27 mouse cellular contexts compared by ENCODE assay signal in genomic region chr5:121407856-121408255, GRCm38 (mm10). TPM values are rescaled to one million over a fixed set of nuclear protein-coding genes. Genes with fewer than 3 reads are reported as not detected.
DNase-seq lines count a peak whose midpoint lies in the region; ATAC-seq and TF ChIP-seq lines count a peak whose summit lies in the region.
"Had no signal": no experiment of that assay in that cellular context is flagged by ENCODE, and none has a peak within 500 bp of the region (broad histone marks: within the 10 kb centered on the region; RNA-seq: fewer than 3 reads in every experiment).

No protein-coding gene starts in this region.

- H3K36me3 ChIP-seq in liver, adult 2 months (ENCODE audit: control insufficient read depth, insufficient read depth, low read length), result peaks cover 12% of the 10 kb centered on the region
- peaks cover 46% of the 10 kb centered on the region for H3K36me3 ChIP-seq in liver, postnatal 0 days (replicated peaks; ENCODE audit: insufficient read depth, low read length)

- no peak overlapping the region for H3K4me2 ChIP-seq in liver, postnatal 0 days (ENCODE audit: low read depth, low read length)
- H3K4me2 ChIP-seq: embryonic facial prominence, embryonic 15.5 days; forebrain, embryonic 13.5 days; limb, embryonic 13.5 days; liver, embryonic 12.5 days; midbrain, embryonic 13.5 days had no signal

- no peak for TF ChIP-seq CTCF in gastrocnemius, adult 2 months (IDR thresholded peaks at IDR 0.05)
- TF ChIP-seq CTCF in liver, adult 2 months (IDR thresholded peaks at IDR 0.05; ENCODE audit: low read depth, low read length), result no peak
- no peak for TF ChIP-seq CTCF in liver, postnatal 0 days (IDR thresholded peaks at IDR 0.05; ENCODE audit: low read depth)

- intact Hi-C loops in gastrocnemius, adult 2 months (cut with DNase I), result no loop called here

- no peaks in the 10 kb centered on the region for H3K27me3 ChIP-seq in liver, adult 2 months (ENCODE audit: control insufficient read depth, insufficient read depth, low read length)
- no peaks in the 10 kb centered on the region for H3K27me3 ChIP-seq in liver, postnatal 0 days (ENCODE audit: insufficient read depth, low read length)
- H3K27me3 ChIP-seq: embryonic facial prominence, embryonic 15.5 days; forebrain, embryonic 13.5 days; limb, embryonic 13.5 days; liver, embryonic 12.5 days; megakaryocyte, embryonic 14.5 days; midbrain, embryonic 13.5 days had no signal

- WGBS in liver, adult 2 months, result 30% methylated on average over 8 of the region's 8 CpGs
- WGBS in liver, postnatal 0 days (ENCODE audit: insufficient replicate concordance), result 77% methylated on average over 8 of the region's 8 CpGs

- H3K79me2 ChIP-seq in liver, adult 2 months (ENCODE audit: control insufficient read depth, insufficient read depth, low read length), result peaks cover 21% of the 10 kb centered on the region; the same call in 1 of the 2 replicates

- H3K27ac ChIP-seq in gastrocnemius, adult 2 months, result peak overlapping the region; percentile 12; the same call in 1 of the 2 replicates
- H3K27ac ChIP-seq in liver, adult 2 months (replicated peaks; ENCODE audit: insufficient read depth, low read depth, low read length), result peak overlapping the region; percentile 38
- no peak overlapping the region for H3K27ac ChIP-seq in liver, postnatal 0 days (ENCODE audit: low read depth)
- H3K27ac ChIP-seq: embryonic facial prominence, embryonic 10.5 days; embryonic facial prominence, embryonic 15.5 days; forebrain, embryonic 13.5 days; limb, embryonic 13.5 days; liver, embryonic 12.5 days; midbrain, embryonic 13.5 days had no signal

- H3K9me3 ChIP-seq in liver, postnatal 0 days (ENCODE audit: low read length), result no peaks in the 10 kb centered on the region
- H3K9me3 ChIP-seq: embryonic facial prominence, embryonic 10.5 days; embryonic facial prominence, embryonic 15.5 days; forebrain, embryonic 13.5 days; limb, embryonic 13.5 days; liver, embryonic 12.5 days; megakaryocyte, embryonic 14.5 days; midbrain, embryonic 13.5 days had no signal

- ATAC-seq in liver, postnatal 0 days, result no peak
- ATAC-seq: CD4-positive, CD25-positive, alpha-beta regulatory T cell, adult 4 months; forebrain, embryonic 13.5 days; hindbrain, embryonic 16.5 days; intestine, embryonic 16.5 days; liver, embryonic 12.5 days; lung, postnatal 0 days; midbrain, embryonic 13.5 days had no signal

- DNase-seq in gastrocnemius, adult 2 months, result peak; percentile 39
- DNase-seq in gastrocnemius, adult 8-10 months (ENCODE audit: low spot score in 2 of 2), result no peak
- peak; percentile 31 for DNase-seq in kidney, adult 18-20 months
- DNase-seq in kidney, postnatal 14 days, result no peak
- peak; percentile 96 for DNase-seq in liver, adult 2 months (ENCODE audit: extremely low read depth, low read depth, low spot score)
- no peak for DNase-seq in liver, postnatal 0 days
- peak; percentile 58 to 69 for DNase-seq in kidney, postnatal 36 days
- no peak for DNase-seq in layer of hippocampus, adult 11-12 months (ENCODE audit: low spot score)
- DNase-seq: cerebellum, adult 8-10 months; cerebellum, postnatal 25 days; gastrocnemius, postnatal 36 days; lung, adult 18-20 months; lung, postnatal 4 days; thymus, adult 2 months; thymus, postnatal 36 days had no signal

- TF ChIP-seq POLR2A in liver, adult 2 months (IDR thresholded peaks at IDR 0.05; ENCODE audit: extremely low read depth, insufficient read depth, low read length), result no peak

- no peak overlapping the region for H3K9ac ChIP-seq in liver, adult 2 months (ENCODE audit: low read depth, low read length)
- H3K9ac ChIP-seq in liver, postnatal 0 days (replicated peaks), result no peak overlapping the region
- H3K9ac ChIP-seq: embryonic facial prominence, embryonic 15.5 days; forebrain, embryonic 13.5 days; limb, embryonic 13.5 days; liver, embryonic 12.5 days; midbrain, embryonic 13.5 days had no signal

- H3K4me1 ChIP-seq in liver, adult 2 months (ENCODE audit: control insufficient read depth, insufficient read depth, low read length), result peaks cover 13% of the 10 kb centered on the region
- H3K4me1 ChIP-seq in liver, postnatal 0 days (ENCODE audit: insufficient read depth), result peaks cover 4% of the 10 kb centered on the region; the same call in 1 of the 2 replicates
- H3K4me1 ChIP-seq: embryonic facial prominence, embryonic 10.5 days; embryonic facial prominence, embryonic 15.5 days; forebrain, embryonic 13.5 days; limb, embryonic 13.5 days; midbrain, embryonic 13.5 days had no signal

- no peak overlapping the region for H3K4me3 ChIP-seq in gastrocnemius, adult 2 months
- H3K4me3 ChIP-seq in liver, adult 2 months (ENCODE audit: insufficient read depth, low read depth, low read length), result no peak overlapping the region
- H3K4me3 ChIP-seq in liver, postnatal 0 days (ENCODE audit: low read depth, low read length), result no peak overlapping the region
- H3K4me3 ChIP-seq: embryonic facial prominence, embryonic 10.5 days; embryonic facial prominence, embryonic 15.5 days; forebrain, embryonic 13.5 days; limb, embryonic 13.5 days; liver, embryonic 12.5 days; megakaryocyte, embryonic 14.5 days; midbrain, embryonic 13.5 days had no signal

- no peak for TF ChIP-seq EP300 in liver, postnatal 0 days (IDR thresholded peaks at IDR 0.05; ENCODE audit: low read depth)

RNA-seq across cellular contexts. Expression of gene Naa25, which starts 10.1 kb away (rescaled TPM):
- total RNA-seq in gastrocnemius, adult 2 months (2021), result 10 to 100 TPM; 26.9 to 33.3 TPM
- 10 to 100 TPM; 28.5 to 32.6 (median 30.3) TPM for total RNA-seq in gastrocnemius, adult 8-10 months (2022)
- total RNA-seq in liver, adult 2 months (2014; rRNA removed), result 8.6 and 8.9 TPM in 2 replicates
- 5.8 and 7.6 TPM in 2 replicates for polyA plus RNA-seq in liver, adult 2 months (2012; rRNA removed)
- 12.5 and 12.9 TPM in 2 replicates for polyA plus RNA-seq in liver, postnatal 0 days (2015; fragmentation: Nextera tagmentation; extraction: Ambion mirVana)

RNA-seq across cellular contexts. Expression of gene Trafd1, which starts 22.4 kb away (rescaled TPM):
- 10 to 100 TPM; 36.8 to 37.0 TPM for total RNA-seq in gastrocnemius, adult 2 months (2021)
- total RNA-seq in gastrocnemius, adult 8-10 months (2022), result 10 to 100 TPM; 37.4 to 45.4 (median 40.5) TPM
- total RNA-seq in liver, adult 2 months (2014; rRNA removed), result 49.5 and 53.7 TPM in 2 replicates
- polyA plus RNA-seq in liver, adult 2 months (2012; rRNA removed), result 53.2 and 67.0 TPM in 2 replicates
- 28.6 and 30.6 TPM in 2 replicates for polyA plus RNA-seq in liver, postnatal 0 days (2015; fragmentation: Nextera tagmentation; extraction: Ambion mirVana)

RNA-seq across cellular contexts. Expression of gene Tmem116, which starts 43.8 kb away (rescaled TPM):
- 1 to 10 TPM; 7.0 to 8.3 TPM for total RNA-seq in gastrocnemius, adult 2 months (2021)
- total RNA-seq in gastrocnemius, adult 8-10 months (2022), result 1 to 10 TPM; 6.3 to 9.3 (median 8.5) TPM
- total RNA-seq in liver, adult 2 months (2014; rRNA removed), result not detected in 2 replicates
- polyA plus RNA-seq in liver, adult 2 months (2012; rRNA removed), result 0.20 and 0.21 TPM in 2 replicates
- polyA plus RNA-seq in liver, postnatal 0 days (2015; fragmentation: Nextera tagmentation; extraction: Ambion mirVana), result 0.86 TPM in 2 replicates
- total RNA-seq: monocyte, adult 5-6 weeks had no signal

RNA-seq across cellular contexts. Expression of gene Erp29, which starts 44.5 kb away (rescaled TPM):
- 10 to 100 TPM; 32.2 to 39.4 TPM for total RNA-seq in gastrocnemius, adult 2 months (2021)
- total RNA-seq in gastrocnemius, adult 8-10 months (2022), result 10 to 100 TPM; 30.5 to 34.9 (median 31.1) TPM
- 21.9 and 30.0 TPM in 2 replicates for total RNA-seq in liver, adult 2 months (2014; rRNA removed)
- 21.5 and 27.1 TPM in 2 replicates for polyA plus RNA-seq in liver, adult 2 months (2012; rRNA removed)
- polyA plus RNA-seq in liver, postnatal 0 days (2015; fragmentation: Nextera tagmentation; extraction: Ambion mirVana), result 69.4 and 69.7 TPM in 2 replicates

Comparison
In these comparisons a context has a peak if more than half of its experiments do, and no peak if none do; other contexts are left out.
1. DNase-seq: peak in gastrocnemius, adult 2 months (single experiment), kidney, adult 18-20 months (single experiment), liver, adult 2 months (single experiment) and kidney, postnatal 36 days (2 of 2); none in gastrocnemius, adult 8-10 months (0 of 2), kidney, postnatal 14 days (single experiment), liver, postnatal 0 days (single experiment) and layer of hippocampus, adult 11-12 months (single experiment).